Mouse (Mus musculus): Measurements from ENCODE around the gene March11. TPM values are rescaled to one million over a fixed set of nuclear protein-coding genes. Genes with fewer than 3 reads are reported as not detected.

Gene March11
- polyA plus RNA-seq (2014; fragmentation: Illumina TruSeq; extraction: RNeasy Lipid Tissue Mini Kit (QIAGEN cat#74804); ENCODE audit: low read depth, low replicate concordance) = not detected

DNA sequence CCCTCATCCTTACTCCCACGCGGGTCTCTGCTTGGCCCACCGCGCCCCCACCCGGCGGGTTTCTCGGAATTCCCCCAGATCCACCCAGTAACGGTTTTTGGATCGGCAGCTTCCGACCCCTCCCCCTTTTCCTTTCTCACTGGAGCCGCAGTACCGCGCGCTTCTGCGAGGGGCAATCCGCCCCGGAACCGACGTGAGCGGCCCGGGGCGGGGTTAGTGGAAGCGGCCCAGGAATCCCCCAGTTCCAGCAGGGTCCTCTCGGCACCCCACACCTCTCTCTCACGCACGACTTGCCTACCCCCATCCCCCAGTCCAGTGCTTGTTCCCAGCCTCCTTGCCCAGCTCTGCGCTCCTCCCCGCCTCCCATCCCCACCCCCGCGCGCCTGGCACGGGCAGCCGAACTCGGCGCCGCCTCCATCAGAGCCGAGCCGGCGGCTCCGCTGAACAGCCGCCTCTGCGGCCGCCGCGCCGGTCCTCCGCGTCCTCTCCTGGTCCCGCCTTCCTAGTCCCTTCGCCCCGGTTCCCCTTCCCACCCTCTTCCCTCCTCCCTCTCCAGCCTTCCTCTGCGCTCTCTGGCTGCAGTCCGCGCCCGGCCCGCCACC lies at the start of gene March11:
Gene March11 (plus strand): TSS at position 420 of the 602 bp plus-strand sequence.

Data from sigmoid colon, adult 10 weeks (tissue).